Mouse (Mus musculus) kidney, postnatal 25 days (tissue): Measurements from ENCODE around the gene Cemip.

Source experiments
- DNase-seq, 2 experiments: peaks; one replicate each; pipeline ENCODE4 v3.0.0; 2021; ENCODE audit warnings: mixed read lengths in 2 of 2

Cemip gene

GRCm38 (mm10) chr7:84026950-84027585 is 59.2 kb downstream of the Cemip start:
- DNase-seq = no peak

DNA sequence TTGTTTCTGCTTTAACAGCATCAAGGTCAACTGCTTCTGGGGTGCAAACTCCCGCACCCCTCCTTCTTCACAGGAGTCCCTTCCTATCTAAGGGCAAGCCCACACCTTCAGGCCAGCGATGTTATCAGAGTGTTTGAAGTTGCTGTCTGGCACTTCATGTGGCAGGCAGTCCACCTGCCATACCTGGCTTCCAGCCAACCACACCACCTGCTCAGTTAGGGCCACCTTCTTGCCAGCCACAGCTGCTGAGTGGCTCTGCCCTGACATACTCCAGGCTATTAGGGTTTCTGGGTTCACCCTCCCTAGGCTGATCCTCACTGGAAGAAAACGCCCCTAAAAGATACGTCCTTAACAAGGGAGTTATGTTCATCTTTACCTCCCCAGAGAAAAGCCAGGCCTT is 60.2 kb downstream of the Cemip start:
- DNase-seq = peak in 1 of 2 experiments; percentile 21

DNA sequence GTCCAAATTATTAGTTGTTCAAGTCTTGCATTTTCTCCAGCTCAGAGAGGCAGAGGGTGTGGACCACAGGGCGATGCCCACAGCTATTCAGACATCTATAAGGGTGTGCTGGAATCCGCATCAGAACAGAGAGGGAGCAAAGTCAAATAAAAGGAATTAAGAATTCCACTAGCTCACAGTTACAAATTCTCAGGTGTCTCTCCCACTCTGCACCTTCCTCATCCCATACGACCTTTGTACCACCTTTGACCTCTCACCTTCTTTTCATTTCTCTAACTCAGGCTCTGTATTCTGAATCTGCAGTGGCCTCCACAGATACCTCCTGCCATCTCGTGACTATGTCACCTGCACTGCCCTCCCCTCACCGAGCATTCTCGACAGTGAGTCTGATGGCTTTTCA is 62.8 kb downstream of the Cemip start:
- no peak for DNase-seq

- DNase-seq = no peak
Observed at GRCm38 (mm10) chr7:84022462-84022861, 63.8 kb downstream of the Cemip start.

DNA sequence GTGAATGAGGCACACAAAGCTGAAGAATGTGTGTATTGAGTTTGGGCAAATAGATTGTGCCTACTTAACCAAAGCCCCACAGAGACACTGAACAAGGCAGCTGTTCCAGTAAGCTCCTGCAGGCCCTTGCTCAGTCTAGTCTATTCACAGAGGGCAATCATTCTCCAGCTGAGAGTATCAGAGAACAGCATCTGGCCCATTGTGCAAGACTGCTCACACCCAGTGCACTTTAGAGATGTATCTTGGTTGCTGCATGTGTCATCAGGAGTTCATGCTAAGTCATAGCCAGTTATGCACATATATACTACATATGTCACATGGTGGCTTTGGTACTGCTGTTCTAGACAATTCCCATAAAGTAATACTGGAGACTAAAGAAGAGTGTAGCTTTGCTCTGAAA is 66.9 kb downstream of the Cemip start:
- DNase-seq = no peak

- DNase-seq = peak; percentile 62 to 63
Observed at GRCm38 (mm10) chr7:84018291-84019266, 67.7 kb downstream of the Cemip start.

DNA sequence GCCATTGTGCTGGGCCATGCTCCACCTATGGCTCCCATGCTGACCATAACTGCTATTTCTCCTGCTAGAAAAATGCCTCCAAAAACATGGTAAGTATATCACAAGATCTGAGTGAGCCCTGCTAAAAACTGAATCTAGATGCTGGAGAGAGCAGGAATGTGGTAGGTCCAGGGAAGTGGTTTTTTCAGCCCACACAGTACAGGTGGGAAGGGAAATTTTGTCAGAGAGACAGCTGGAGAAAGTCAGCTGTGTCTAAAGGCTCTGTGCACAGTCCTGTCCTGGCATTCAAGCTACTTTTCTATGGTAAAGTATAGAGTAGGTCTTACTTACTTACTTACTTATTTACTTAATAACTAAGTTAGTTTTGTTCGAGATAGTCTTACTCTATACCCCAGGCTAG is 71.3 kb downstream of the Cemip start:
- DNase-seq = no peak

DNA sequence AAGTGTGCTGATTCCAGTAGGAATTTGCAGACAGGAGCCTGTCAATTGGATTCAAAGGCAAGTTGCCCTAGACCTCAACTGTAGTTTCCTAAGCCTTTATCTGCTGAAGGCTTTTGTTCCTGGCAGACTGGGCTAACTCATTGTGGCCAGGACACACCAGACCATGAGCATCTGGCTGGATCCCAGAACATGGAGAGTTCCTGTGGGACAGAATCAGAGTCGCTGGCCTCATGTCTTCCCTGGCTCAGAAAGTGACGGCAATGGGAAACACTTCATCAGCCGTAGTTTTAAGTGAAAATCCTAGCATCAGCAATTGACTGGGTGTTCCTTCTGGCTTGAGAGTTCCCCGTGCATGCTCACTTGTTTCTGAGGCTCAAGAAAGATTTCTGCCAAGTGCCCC is 72.6 kb downstream of the Cemip start:
- DNase-seq = no peak

DNA sequence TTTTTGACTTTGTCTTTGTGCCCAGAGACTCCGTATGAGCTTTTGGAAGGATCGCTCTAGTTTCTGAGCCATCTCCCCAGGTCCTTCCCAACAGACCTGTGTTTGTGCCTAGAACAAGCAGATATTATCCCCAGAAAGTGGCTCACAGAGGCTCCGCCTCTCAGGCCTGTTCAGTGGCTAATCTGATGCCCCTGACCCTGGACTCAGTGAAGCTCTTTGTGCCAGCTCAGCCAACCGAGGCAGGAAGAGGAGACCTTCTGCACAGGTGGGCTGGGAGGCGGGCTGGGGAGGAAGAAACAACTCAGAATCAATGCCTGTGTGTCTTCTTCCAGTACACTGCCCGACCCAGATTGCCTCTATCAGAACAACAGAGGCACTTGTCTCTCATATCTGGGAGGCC is 81.9 kb downstream of the Cemip start:
- DNase-seq = no peak

- DNase-seq = no peak
Observed at GRCm38 (mm10) chr7:84001516-84001915, 84.8 kb downstream of the Cemip start.

DNA sequence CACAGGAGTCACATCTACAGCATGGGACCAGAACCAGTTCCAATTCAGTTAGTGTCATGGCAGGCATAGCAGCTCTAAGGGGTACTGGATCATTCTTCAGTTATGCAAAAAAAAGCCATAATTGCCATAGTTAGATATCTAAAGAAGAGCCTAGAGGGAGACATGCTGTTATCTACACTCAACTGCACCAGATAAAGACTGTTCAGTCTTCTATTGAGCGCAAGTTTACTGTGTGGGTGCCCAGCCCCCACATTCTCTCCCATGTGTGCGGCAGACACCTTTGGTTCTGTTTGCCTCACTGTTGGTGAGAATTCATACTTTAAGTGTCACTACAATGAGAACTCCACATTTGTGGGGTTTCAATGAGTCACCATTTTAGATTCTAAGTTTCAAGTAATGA is 85.6 kb downstream of the Cemip start:
- DNase-seq = no peak

GRCm38 (mm10) chr7:83999647-84000046 is 86.7 kb downstream of the Cemip start:
- DNase-seq = no peak

GRCm38 (mm10) chr7:83994348-83994747 is 92.0 kb downstream of the Cemip start:
- no peak for DNase-seq

- DNase-seq = no peak
Observed at GRCm38 (mm10) chr7:83989294-83989693, 97.0 kb downstream of the Cemip start.

GRCm38 (mm10) chr7:83985751-83986150 is 100.6 kb downstream of the Cemip start:
- DNase-seq = no peak

DNA sequence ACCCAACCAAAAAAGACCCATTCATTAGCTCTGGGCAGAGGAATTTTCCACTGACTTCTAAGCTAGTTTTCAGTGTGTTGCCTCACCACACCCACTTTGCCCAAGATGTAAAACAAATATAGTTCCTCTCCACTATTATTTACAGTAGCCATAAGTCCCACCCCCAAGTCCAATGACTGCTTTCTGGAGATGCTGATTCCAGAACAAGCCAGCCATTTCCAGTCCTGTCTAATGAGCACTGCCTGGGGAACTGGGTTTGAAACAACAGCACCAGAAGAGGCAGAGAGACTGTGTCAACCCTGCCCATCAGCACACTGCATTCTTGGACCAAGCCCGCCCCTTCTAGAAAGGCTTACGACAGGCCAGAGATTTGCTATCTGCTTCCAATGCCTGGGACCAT is 103.7 kb downstream of the Cemip start:
- no peak for DNase-seq

DNA sequence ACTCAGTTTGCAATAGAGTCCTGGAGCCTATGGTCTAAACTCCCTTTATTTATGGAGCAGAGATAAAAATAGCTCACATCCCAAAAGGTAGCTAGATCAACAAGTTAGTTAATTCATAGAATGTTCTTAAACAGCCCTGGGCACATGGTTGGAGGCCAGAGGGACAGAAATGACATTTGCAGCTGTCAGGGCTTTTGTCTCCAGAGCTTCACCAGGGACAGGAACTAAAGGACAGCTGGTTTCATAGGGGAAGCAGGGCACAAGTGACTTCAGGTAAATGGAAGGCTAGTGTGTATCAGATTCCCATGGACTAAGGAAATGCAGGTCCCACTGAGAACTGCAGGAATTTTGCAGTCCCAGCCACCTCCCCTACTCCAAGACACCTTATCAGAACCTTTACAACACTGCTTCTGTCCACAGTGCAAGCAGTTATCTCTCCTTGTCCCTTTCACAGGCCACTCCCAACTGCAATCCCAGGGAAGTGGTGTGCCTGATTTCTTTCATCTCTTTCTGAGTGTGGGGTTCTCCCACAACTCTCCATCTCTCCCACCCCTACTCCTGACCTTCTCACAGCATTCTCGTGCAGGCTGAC is 107.3 kb downstream of the Cemip start:
- DNase-seq = no peak

DNA sequence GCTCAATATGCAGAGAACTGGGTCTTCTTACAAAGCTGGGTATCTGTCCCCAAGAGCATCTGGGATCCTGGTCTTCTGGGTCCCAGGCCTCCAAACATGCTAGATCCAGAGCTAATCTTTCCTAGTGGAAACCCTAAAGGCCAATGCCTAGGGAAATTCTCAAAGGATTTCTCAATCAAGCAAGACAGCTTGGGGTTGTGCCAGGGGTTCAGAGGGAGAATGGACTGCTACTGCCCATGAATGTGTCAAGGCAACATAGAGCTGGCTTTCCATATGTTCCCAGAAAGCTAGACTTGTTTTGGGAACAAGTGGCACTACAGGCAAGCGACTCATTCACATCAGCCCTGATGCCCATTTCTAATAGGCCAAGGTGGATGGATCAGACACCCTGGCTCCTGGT is 107.9 kb downstream of the Cemip start:
- no peak for DNase-seq

GRCm38 (mm10) chr7:83976413-83976958 is 109.8 kb downstream of the Cemip start:
- no peak for DNase-seq

DNA sequence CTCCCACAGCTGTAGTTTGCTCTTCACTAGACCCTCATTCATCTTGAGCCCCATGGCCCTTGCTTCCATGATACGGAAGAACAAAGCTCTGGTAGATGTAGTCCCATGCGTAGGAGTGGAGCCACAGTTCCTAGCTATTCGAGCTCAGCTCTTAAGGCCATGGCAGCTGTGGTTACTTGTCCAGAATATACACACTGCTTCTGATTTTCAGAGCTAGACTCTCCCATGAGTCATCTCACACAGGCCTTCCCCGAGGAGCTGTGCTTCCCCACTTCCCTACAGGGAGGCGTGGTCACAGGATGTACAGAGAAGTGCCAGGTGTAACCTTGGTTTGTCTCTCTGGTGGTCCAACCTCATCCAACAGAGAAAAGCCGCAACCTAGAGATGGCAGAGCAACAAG is 111.0 kb downstream of the Cemip start:
- DNase-seq = no peak

- DNase-seq = no peak
Observed at GRCm38 (mm10) chr7:83972485-83972884, 113.8 kb downstream of the Cemip start.

DNA sequence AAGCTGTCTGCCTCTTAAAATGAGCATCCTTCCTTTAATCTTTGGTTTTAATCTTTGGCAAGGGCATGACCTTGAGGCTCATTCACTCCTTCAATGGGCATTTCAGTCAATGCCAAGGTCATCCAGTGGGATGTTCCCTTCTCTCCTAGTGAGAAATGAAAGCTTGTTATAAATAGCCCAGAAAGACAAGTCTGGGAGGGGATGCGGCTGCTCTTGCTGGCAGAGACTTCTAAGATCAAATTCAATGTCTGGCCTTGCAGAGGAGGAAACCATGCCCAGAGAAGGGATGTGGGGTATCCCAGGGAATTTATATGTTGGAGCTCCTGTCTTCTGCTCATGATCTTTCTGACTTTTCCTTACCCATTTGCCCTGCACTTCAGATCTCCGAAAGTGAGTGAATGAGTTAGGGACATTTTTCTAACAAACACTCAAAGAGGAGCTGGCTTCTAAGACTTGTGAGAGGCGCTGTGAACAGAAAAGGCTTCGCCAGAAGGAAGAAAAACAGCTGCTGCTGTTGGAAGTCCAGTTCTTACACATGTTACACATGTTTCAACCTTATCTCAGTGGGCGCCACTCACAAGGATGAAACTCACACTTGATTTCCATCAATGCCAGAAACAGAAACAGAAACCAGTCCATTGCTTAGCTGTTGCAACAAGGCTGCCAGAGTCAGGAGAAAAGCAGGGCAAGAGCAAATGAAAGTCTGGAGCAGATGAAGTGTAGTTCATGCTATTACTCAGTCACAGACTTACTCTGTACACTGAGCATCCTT is 120.1 kb downstream of the Cemip start:
- DNase-seq = no peak

DNA sequence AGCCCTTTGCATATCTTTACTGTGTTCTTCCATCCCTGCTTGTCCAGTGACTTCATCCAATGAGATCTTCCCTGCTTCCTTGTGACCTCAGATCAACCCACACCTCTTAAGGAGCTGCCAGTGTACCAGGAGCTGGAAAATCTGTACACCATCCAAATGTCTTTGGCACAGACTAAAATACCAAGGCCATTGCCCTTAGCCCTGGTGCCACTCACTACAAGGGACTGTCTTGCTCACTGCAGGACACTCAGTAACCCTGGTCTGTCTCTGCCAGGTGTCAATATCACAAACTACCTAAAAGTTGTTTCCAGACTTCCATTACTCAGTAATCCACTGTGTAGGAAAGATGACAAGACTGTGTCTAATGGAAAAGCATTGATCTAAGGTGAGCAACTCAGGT is 121.1 kb downstream of the Cemip start:
- no peak for DNase-seq
